Mouse (Mus musculus): Measurements from ENCODE around the gene D430041D05Rik. TPM values are rescaled to one million over a fixed set of nuclear protein-coding genes. Genes with fewer than 3 reads are reported as not detected.

The D430041D05Rik gene
- polyA plus RNA-seq, 1 experiment, result not detected

DNA sequence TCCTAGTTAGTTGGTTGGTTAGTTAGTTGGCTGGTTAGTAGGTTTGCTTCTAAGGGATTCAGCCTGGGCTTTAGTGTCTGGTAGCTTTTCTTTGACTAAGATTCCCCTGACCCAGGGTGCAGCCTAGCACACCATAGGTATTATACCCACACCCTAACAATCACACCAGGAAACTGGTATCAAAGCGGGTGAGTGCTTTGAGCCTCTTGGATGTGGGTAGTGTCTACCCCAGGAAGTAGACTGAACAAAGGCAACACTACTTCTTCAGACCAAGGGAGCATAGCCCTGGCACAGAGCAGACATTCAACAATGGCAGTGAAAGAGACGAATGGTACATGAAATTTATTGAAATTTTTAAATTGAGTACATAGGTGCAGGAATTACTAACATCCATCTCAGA lies 24.9 kb downstream of the D430041D05Rik start:
- no peak overlapping the region for H3K27ac ChIP-seq (ENCODE audit: insufficient read depth, low read length)
- H3K4me3 ChIP-seq (ENCODE audit: insufficient read depth, low read length), result no peak overlapping the region
- TF ChIP-seq CTCF (IDR thresholded peaks at IDR 0.05; ENCODE audit: borderline replicate concordance, insufficient read depth, low read length) (no peak), POLR2A (IDR thresholded peaks at IDR 0.05; ENCODE audit: low read depth, low read length) (no peak)
- H3K4me1 ChIP-seq (ENCODE audit: control insufficient read depth, insufficient read depth, low read length), result no peaks in the 10 kb centered on the region

DNA sequence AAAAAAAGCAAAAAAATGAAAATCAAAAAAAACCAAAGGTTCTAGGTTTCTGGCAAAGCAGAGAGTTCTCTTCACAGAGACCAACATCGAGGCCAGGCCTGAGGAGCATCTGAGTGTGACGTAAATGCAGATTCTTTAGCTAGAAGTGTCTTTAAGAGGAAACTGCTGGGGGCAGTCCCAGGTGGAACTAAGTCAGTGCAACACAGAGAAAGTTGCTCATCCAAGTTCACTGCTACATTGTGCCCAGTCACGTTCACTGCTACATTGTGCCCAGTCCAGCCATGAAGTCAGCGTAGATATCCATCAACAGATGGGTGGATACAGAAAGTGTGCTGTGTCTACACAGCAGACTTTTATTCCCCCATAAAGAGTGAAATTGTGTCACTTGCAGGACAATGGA lies 27.2 kb downstream of the D430041D05Rik start:
- no peak overlapping the region for H3K27ac ChIP-seq (ENCODE audit: insufficient read depth, low read length)
- no peaks in the 10 kb centered on the region for H3K4me1 ChIP-seq (ENCODE audit: control insufficient read depth, insufficient read depth, low read length)
- H3K4me3 ChIP-seq (ENCODE audit: insufficient read depth, low read length), result no peak overlapping the region
- TF ChIP-seq POLR2A (IDR thresholded peaks at IDR 0.05; ENCODE audit: low read depth, low read length) (no peak), CTCF (IDR thresholded peaks at IDR 0.05; ENCODE audit: borderline replicate concordance, insufficient read depth, low read length) (no peak)

DNA sequence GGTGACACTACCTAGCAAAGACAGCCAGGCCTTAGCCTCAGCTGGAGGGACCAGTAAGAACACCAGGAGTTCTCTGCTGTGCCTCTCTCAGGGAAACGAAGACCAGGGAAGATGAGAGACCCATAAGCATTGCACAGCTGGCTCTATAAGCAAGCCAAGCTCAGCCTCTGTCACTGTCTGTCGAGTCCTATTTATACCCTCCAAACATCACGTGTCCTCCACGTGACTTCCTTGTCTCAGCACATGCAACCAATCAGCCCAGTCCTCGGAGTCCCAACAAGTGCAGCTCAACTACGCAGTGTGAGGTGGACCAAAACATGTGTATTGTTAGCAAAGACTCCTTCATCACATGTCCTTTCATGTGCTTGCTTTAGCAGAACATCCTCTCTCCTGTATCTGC lies 28.0 kb downstream of the D430041D05Rik start:
- Histone ChIP-seq H3K4me1 (ENCODE audit: control insufficient read depth, insufficient read depth, low read length) (no peaks in the 10 kb centered on the region), H3K4me3 (ENCODE audit: insufficient read depth, low read length) (no peak overlapping the region), H3K27ac (ENCODE audit: insufficient read depth, low read length) (no peak overlapping the region)
- TF ChIP-seq POLR2A (IDR thresholded peaks at IDR 0.05; ENCODE audit: low read depth, low read length) (no peak), CTCF (IDR thresholded peaks at IDR 0.05; ENCODE audit: borderline replicate concordance, insufficient read depth, low read length) (no peak)

DNA sequence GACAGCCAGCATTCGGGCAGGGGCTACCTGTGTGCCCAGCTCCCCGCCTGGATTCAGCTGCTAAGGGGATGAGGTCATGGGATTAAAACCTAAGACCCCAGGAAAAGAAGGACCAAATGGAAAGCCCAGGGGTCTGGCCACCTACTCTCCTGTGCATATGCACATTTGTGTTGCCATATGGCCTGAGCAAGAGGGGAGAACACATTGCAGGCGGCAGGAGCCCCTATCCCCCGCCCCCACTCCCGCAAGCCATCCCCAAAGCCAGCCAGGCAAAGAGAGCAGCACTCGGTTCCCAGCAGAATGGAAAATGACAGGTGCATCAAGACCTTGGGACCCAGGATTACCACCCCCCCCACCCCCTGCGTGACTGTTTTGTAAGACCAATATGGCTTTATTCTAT lies 31.5 kb downstream of the D430041D05Rik start:
- no peak overlapping the region for H3K4me3 ChIP-seq (ENCODE audit: insufficient read depth, low read length)
- no peak overlapping the region for H3K27ac ChIP-seq (ENCODE audit: insufficient read depth, low read length)
- no peaks in the 10 kb centered on the region for H3K4me1 ChIP-seq (ENCODE audit: control insufficient read depth, insufficient read depth, low read length)
- TF ChIP-seq POLR2A (IDR thresholded peaks at IDR 0.05; ENCODE audit: low read depth, low read length) (no peak), CTCF (IDR thresholded peaks at IDR 0.05; ENCODE audit: borderline replicate concordance, insufficient read depth, low read length) (no peak)

GRCm38 (mm10) chr2:104378791-104379190 lies 32.0 kb downstream of the D430041D05Rik start:
- no peak for TF ChIP-seq CTCF (IDR thresholded peaks at IDR 0.05; ENCODE audit: borderline replicate concordance, insufficient read depth, low read length)
- TF ChIP-seq POLR2A (IDR thresholded peaks at IDR 0.05; ENCODE audit: low read depth, low read length), result no peak
- Histone ChIP-seq H3K4me1 (ENCODE audit: control insufficient read depth, insufficient read depth, low read length) (no peaks in the 10 kb centered on the region), H3K4me3 (ENCODE audit: insufficient read depth, low read length) (no peak overlapping the region), H3K27ac (ENCODE audit: insufficient read depth, low read length) (no peak overlapping the region)

DNA sequence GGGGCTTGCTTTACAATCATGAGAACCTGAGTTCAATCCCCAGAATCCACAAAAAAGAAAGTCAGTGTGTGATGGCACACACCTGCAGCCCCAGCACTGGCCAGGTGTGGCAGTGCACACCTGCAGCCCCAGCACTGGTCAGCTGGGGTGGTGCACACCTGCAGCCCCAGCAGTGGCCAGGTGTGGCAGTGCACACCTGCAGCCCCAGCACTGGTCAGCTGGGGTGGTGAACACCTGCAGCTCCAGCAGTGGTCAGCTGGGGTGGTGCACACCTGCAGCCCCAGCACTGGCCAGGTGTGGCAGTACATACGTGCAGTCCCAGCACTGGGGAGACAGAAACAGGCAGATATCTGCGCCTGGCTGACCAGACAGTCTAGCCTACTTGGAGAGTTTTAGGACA lies 32.8 kb downstream of the D430041D05Rik start:
- H3K27ac ChIP-seq (ENCODE audit: insufficient read depth, low read length), result no peak overlapping the region
- no peak overlapping the region for H3K4me3 ChIP-seq (ENCODE audit: insufficient read depth, low read length)
- TF ChIP-seq CTCF (IDR thresholded peaks at IDR 0.05; ENCODE audit: borderline replicate concordance, insufficient read depth, low read length) (no peak), POLR2A (IDR thresholded peaks at IDR 0.05; ENCODE audit: low read depth, low read length) (no peak)
- no peaks in the 10 kb centered on the region for H3K4me1 ChIP-seq (ENCODE audit: control insufficient read depth, insufficient read depth, low read length)

- no peak for TF ChIP-seq CTCF (IDR thresholded peaks at IDR 0.05; ENCODE audit: borderline replicate concordance, insufficient read depth, low read length)
- no peak for TF ChIP-seq POLR2A (IDR thresholded peaks at IDR 0.05; ENCODE audit: low read depth, low read length)
- no peaks in the 10 kb centered on the region for H3K4me1 ChIP-seq (ENCODE audit: control insufficient read depth, insufficient read depth, low read length)
- H3K4me3 ChIP-seq (ENCODE audit: insufficient read depth, low read length), result no peak overlapping the region
Observed at GRCm38 (mm10) chr2:104372156-104372555, 38.7 kb downstream of the D430041D05Rik start.

GRCm38 (mm10) chr2:104371606-104372130 lies 39.1 kb downstream of the D430041D05Rik start:
- Histone ChIP-seq H3K4me1 (ENCODE audit: control insufficient read depth, insufficient read depth, low read length) (no peaks in the 10 kb centered on the region), H3K4me3 (ENCODE audit: insufficient read depth, low read length) (no peak overlapping the region), H3K27ac (ENCODE audit: insufficient read depth, low read length) (no peak overlapping the region)
- TF ChIP-seq CTCF (IDR thresholded peaks at IDR 0.05; ENCODE audit: borderline replicate concordance, insufficient read depth, low read length), result no peak
- no peak for TF ChIP-seq POLR2A (IDR thresholded peaks at IDR 0.05; ENCODE audit: low read depth, low read length)

More at GRCm38 (mm10) chr2:104372156-104372555, 38.7 kb downstream of the D430041D05Rik start:
- no peak overlapping the region for H3K27ac ChIP-seq (ENCODE audit: insufficient read depth, low read length)

GRCm38 (mm10) chr2:104367836-104368298 lies 42.9 kb downstream of the D430041D05Rik start:
- Histone ChIP-seq H3K27ac (ENCODE audit: insufficient read depth, low read length) (no peak overlapping the region), H3K4me1 (ENCODE audit: control insufficient read depth, insufficient read depth, low read length) (no peaks in the 10 kb centered on the region), H3K4me3 (ENCODE audit: insufficient read depth, low read length) (no peak overlapping the region)
- TF ChIP-seq POLR2A (IDR thresholded peaks at IDR 0.05; ENCODE audit: low read depth, low read length), result no peak
- no peak for TF ChIP-seq CTCF (IDR thresholded peaks at IDR 0.05; ENCODE audit: borderline replicate concordance, insufficient read depth, low read length)

DNA sequence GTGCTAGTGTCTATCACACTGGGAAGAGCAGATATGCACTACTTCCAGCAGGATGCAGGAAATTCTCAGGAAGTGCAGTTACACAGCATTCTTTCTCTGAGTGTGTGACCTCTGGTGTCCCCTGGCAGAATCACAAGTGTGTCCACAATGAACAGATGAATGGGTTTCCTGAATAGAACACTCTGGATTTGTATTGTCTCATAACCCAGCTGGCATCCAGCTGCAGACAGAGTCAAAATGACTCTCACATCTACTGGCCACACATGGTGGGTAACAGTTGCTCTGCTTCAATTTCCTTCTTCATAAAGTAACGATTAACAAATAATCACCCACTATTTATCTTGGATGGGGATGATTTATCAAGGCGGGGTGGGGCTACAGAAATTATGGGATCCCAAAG lies 43.5 kb downstream of the D430041D05Rik start:
- Histone ChIP-seq H3K27ac (ENCODE audit: insufficient read depth, low read length) (no peak overlapping the region), H3K4me1 (ENCODE audit: control insufficient read depth, insufficient read depth, low read length) (no peaks in the 10 kb centered on the region), H3K4me3 (ENCODE audit: insufficient read depth, low read length) (no peak overlapping the region)
- TF ChIP-seq CTCF (IDR thresholded peaks at IDR 0.05; ENCODE audit: borderline replicate concordance, insufficient read depth, low read length), result no peak
- TF ChIP-seq POLR2A (IDR thresholded peaks at IDR 0.05; ENCODE audit: low read depth, low read length), result no peak
